8 mouse cellular contexts compared by ENCODE assay signal in the genomic region with DNA sequence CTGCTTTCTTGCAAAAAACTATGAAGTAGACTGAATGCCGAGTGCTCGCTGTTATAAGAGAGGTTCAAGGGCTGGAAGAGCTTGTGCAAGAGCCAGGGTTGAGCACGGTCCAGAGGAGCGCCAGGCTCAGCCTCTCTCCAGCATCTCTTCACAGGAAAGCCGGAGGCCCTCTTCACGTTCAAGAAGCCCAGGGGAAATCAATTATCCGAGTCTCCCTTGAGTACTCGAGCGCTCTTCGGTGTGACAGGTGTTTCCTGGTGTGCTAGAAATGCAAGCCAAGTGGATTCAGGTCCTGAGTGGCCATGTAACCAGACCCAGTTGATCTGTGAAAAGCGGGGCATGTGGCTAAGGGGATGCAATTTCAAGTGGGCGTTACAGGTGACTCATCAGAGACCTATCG. TPM values are rescaled to one million over a fixed set of nuclear protein-coding genes. Genes with fewer than 3 reads are reported as not detected.
DNase-seq lines count a peak whose midpoint lies in the region; ATAC-seq lines count a peak whose summit lies in the region.

A gene (plus strand): TSS at position 295 of the 400 bp plus-strand sequence.

- H3K36me3 ChIP-seq in heart, embryonic 11.5 days (ENCODE audit: control insufficient read depth, insufficient read depth, low read length), result no peaks in the 10 kb centered on the region
- H3K36me3 ChIP-seq in limb, embryonic 10.5 days, result peaks cover 3% of the 10 kb centered on the region
- no peaks in the 10 kb centered on the region for H3K36me3 ChIP-seq in midbrain, embryonic 11.5 days (ENCODE audit: control insufficient read depth, insufficient read depth, low read length)

- H3K27me3 ChIP-seq in heart, embryonic 11.5 days (ENCODE audit: control insufficient read depth, insufficient read depth, low read length), result 0 out of 2 replicates have a peak, but pooled peaks cover 2% of the 10 kb centered on the region
- H3K27me3 ChIP-seq in limb, embryonic 10.5 days (ENCODE audit: low read depth, poor library complexity, severe bottlenecking), result peaks cover 3% of the 10 kb centered on the region; the same call in 1 of the 2 replicates
- H3K27me3 ChIP-seq in midbrain, embryonic 11.5 days (ENCODE audit: control insufficient read depth, insufficient read depth, low read length), result no peaks in the 10 kb centered on the region

- H3K4me3 ChIP-seq in heart, embryonic 11.5 days (ENCODE audit: low read depth, low read length), result peak within 1 kb of the TSS; percentile 89
- H3K4me3 ChIP-seq in limb, embryonic 10.5 days, result peak within 1 kb of the TSS; percentile 81
- H3K4me3 ChIP-seq in midbrain, embryonic 11.5 days (ENCODE audit: low read depth, low read length), result peak within 1 kb of the TSS; percentile 87

- no peak for ATAC-seq in heart, embryonic 11.5 days (replicated peaks; ENCODE audit: insufficient number of reproducible peaks, low FRiP score, low TSS enrichment)
- ATAC-seq in midbrain, embryonic 11.5 days (ENCODE audit: low FRiP score), result peak; percentile 33

- peak within 1 kb of the TSS; percentile 74 for H3K4me2 ChIP-seq in heart, embryonic 11.5 days
- H3K4me2 ChIP-seq in midbrain, embryonic 11.5 days, result peak within 1 kb of the TSS; percentile 75

- peak; percentile 12 to 18 for DNase-seq in spleen, postnatal 10 days (ENCODE audit: low spot score in 2 of 2)
- DNase-seq in spleen, adult 12 weeks (ENCODE audit: low spot score), result no peak
- peak; percentile 6 for DNase-seq in c-Kit-negative CD71-positive TER-119-positive erythroid progenitor cells, embryonic 14.5 days (ENCODE audit: low read depth, low spot score)
- DNase-seq in limb, embryonic 10.5 days (ENCODE audit: low spot score), result peak; percentile 31
- peak; percentile 86 for DNase-seq in midbrain, embryonic 11.5 days (ENCODE audit: low spot score, missing footprints)
- peak; percentile 5 for DNase-seq in yolk sac, embryonic 10.5 days (ENCODE audit: low spot score)
- no peak for DNase-seq in embryo, embryonic 10.5 days (ENCODE audit: low spot score)

- H3K27ac ChIP-seq in heart, embryonic 11.5 days (ENCODE audit: low read depth, low read length), result peak within 1 kb of the TSS; percentile 55; the same call in 1 of the 2 replicates
- H3K27ac ChIP-seq in limb, embryonic 10.5 days, result peak within 1 kb of the TSS; percentile 90
- H3K27ac ChIP-seq in midbrain, embryonic 11.5 days (ENCODE audit: low read depth, low read length), result peak within 1 kb of the TSS; percentile 77

- H3K9me3 ChIP-seq in heart, embryonic 11.5 days (replicated peaks; ENCODE audit: control insufficient read depth, low read length), result no peaks in the 10 kb centered on the region
- no peaks in the 10 kb centered on the region for H3K9me3 ChIP-seq in limb, embryonic 10.5 days (replicated peaks)
- no peaks in the 10 kb centered on the region for H3K9me3 ChIP-seq in midbrain, embryonic 11.5 days (ENCODE audit: control insufficient read depth, low read length)

- 0 out of 2 replicates have a peak, but pooled peaks cover 4% of the 10 kb centered on the region for H3K4me1 ChIP-seq in heart, embryonic 11.5 days (ENCODE audit: control insufficient read depth, insufficient read depth, low read length)
- peaks cover 15% of the 10 kb centered on the region for H3K4me1 ChIP-seq in limb, embryonic 10.5 days
- H3K4me1 ChIP-seq in midbrain, embryonic 11.5 days (ENCODE audit: control insufficient read depth, insufficient read depth, low read length), result no peaks in the 10 kb centered on the region; the same call in 1 of the 2 replicates

- WGBS in heart, embryonic 11.5 days (ENCODE audit: insufficient replicate concordance), result 26% methylated on average over 13 of the region's 13 CpGs
- WGBS in limb, embryonic 10.5 days, result 37% methylated on average over 13 of the region's 13 CpGs
- 36% methylated on average over 13 of the region's 13 CpGs for WGBS in midbrain, embryonic 11.5 days

- H3K9ac ChIP-seq in heart, embryonic 11.5 days (ENCODE audit: low read depth, low read length), result peak within 1 kb of the TSS; percentile 79
- H3K9ac ChIP-seq in midbrain, embryonic 11.5 days (ENCODE audit: low read length), result peak within 1 kb of the TSS; percentile 86

RNA-seq across cellular contexts. Expression of the gene that starts here (rescaled TPM):
- polyA plus RNA-seq in heart, embryonic 11.5 days (2014; fragmentation: Nextera tagmentation; extraction: Ambion mirVana), result 2.3 and 2.8 TPM in 2 replicates
- 7.4 and 9.2 TPM in 2 replicates for polyA plus RNA-seq in limb, embryonic 10.5 days (2016; fragmentation: Nextera tagmentation; extraction: Ambion mirVana)
- polyA plus RNA-seq in midbrain, embryonic 11.5 days (2014; fragmentation: Nextera tagmentation; extraction: Ambion mirVana), result 10.1 TPM in 2 replicates

Comparison
In these comparisons a context has a peak if more than half of its experiments do, and no peak if none do; other contexts are left out.
1. DNase-seq: peak in spleen, postnatal 10 days (2 of 2), c-Kit-negative CD71-positive TER-119-positive erythroid progenitor cells, embryonic 14.5 days (single experiment), limb, embryonic 10.5 days (single experiment), midbrain, embryonic 11.5 days (single experiment) and yolk sac, embryonic 10.5 days (single experiment); none in spleen, adult 12 weeks (single experiment) and embryo, embryonic 10.5 days (single experiment).
2. Peak in every context shown above with its lines, with median percentiles within 50 percentile points of each other: H3K27ac ChIP-seq and H3K4me3 ChIP-seq.